Mouse (Mus musculus) heart, postnatal 36 days (tissue): ENCODE measurements around the gene Gzmn. TPM values are rescaled to one million over a fixed set of nuclear protein-coding genes. Genes with fewer than 3 reads are reported as not detected.
"Not testable (repeated sequence)": the region's sequence is repeated elsewhere in the genome, so short reads cannot be mapped to it uniquely, and the experiment has no call there.

ENCODE experiments used
- DNase-seq, 2 experiments: peaks; one replicate each; pipeline ENCODE4 v3.0.0; 2021 to 2022
- intact Hi-C: fragments of 180-260 bp; cut with DNase I; formaldehyde crosslinking; loops from one replicate; pipeline ENCODE4 v1.15.1; 2025
- total RNA-seq, 2 experiments: library from RNA; stranded (reverse); gene quantifications; 2 replicates each; pipeline ENCODE4 v1.2.3; 2021

Gene Gzmn
- total RNA-seq, result not detected

- intact Hi-C loops, result no loop called here
- DNase-seq, result no peak
Observed at GRCm38 (mm10) chr14:56174499-56174898, at the start of gene Gzmn. TSS of gene Gzmn (minus strand) at chr14:56174599.

- DNase-seq, result no peak
- intact Hi-C loops, result no loop called here
Observed at GRCm38 (mm10) chr14:56211317-56211716, 36.9 kb upstream of the Gzmn start, which contains the start of gene Gzmf. TSS of gene Gzmf (minus strand) at chr14:56211417.

- intact Hi-C loops, result no loop called here
- DNase-seq, result no peak
Observed at GRCm38 (mm10) chr14:56205613-56206012, 31.2 kb upstream of the Gzmn start.

GRCm38 (mm10) chr14:56205021-56205420 is 30.6 kb upstream of the Gzmn start:
- intact Hi-C loops, result not testable (repeated sequence)

GRCm38 (mm10) chr14:56203975-56204374 is 29.6 kb upstream of the Gzmn start:
- DNase-seq, result peak; percentile 44 to 63
- intact Hi-C loops, result loop anchor here (5.0 kb wide), 1 partner anchor 98 kb away; no protein-coding TSS in a partner anchor

More at GRCm38 (mm10) chr14:56205021-56205420, 30.6 kb upstream of the Gzmn start:
- not testable (repeated sequence) for DNase-seq

- no peak for DNase-seq
- intact Hi-C loops, result no loop called here
Observed at GRCm38 (mm10) chr14:56186946-56187345, 12.5 kb upstream of the Gzmn start.

- intact Hi-C loops, result no loop called here
- no peak for DNase-seq
Observed at GRCm38 (mm10) chr14:56186521-56186920, 12.1 kb upstream of the Gzmn start.

GRCm38 (mm10) chr14:56177651-56178050 is 3.3 kb upstream of the Gzmn start:
- peak in 1 of 2 experiments; percentile 15 for DNase-seq

GRCm38 (mm10) chr14:56173396-56173795 is 1.0 kb downstream of the Gzmn start:
- intact Hi-C loops, result no loop called here
- DNase-seq, result no peak

More at GRCm38 (mm10) chr14:56177651-56178050, 3.3 kb upstream of the Gzmn start:
- intact Hi-C loops, result not testable (repeated sequence)

GRCm38 (mm10) chr14:56172744-56173143 is 1.7 kb downstream of the Gzmn start:
- intact Hi-C loops, result no loop called here

GRCm38 (mm10) chr14:56168009-56168408 is 6.4 kb downstream of the Gzmn start:
- DNase-seq, result no peak
- intact Hi-C loops, result no loop called here

More at GRCm38 (mm10) chr14:56172744-56173143, 1.7 kb downstream of the Gzmn start:
- DNase-seq, result no peak

GRCm38 (mm10) chr14:56162109-56162508 is 12.3 kb downstream of the Gzmn start:
- no peak for DNase-seq

GRCm38 (mm10) chr14:56159479-56159878 is 14.9 kb downstream of the Gzmn start, which contains the start of gene Gzmg:
TSS of gene Gzmg (minus strand) at chr14:56159579.
- DNase-seq, intact Hi-C loops: not testable (repeated sequence)

More at GRCm38 (mm10) chr14:56162109-56162508, 12.3 kb downstream of the Gzmn start:
- intact Hi-C loops, result no loop called here

- intact Hi-C loops, result no loop called here
- DNase-seq, result no peak
Observed at GRCm38 (mm10) chr14:56155340-56155739, 19.1 kb downstream of the Gzmn start.

- intact Hi-C loops, DNase-seq: not testable (repeated sequence)
Observed at GRCm38 (mm10) chr14:56133675-56134074, 40.7 kb downstream of the Gzmn start.

GRCm38 (mm10) chr14:56132508-56132907 is 41.9 kb downstream of the Gzmn start, which contains the start of gene Gzmd:
TSS of gene Gzmd (minus strand) at chr14:56132608.
- DNase-seq, intact Hi-C loops: not testable (repeated sequence)

- intact Hi-C loops, result no loop called here
- DNase-seq, result no peak
Observed at GRCm38 (mm10) chr14:56128341-56128740, 46.1 kb downstream of the Gzmn start.

- DNase-seq, result no peak
- intact Hi-C loops, result no loop called here
Observed at GRCm38 (mm10) chr14:56123516-56123915, 50.9 kb downstream of the Gzmn start.

GRCm38 (mm10) chr14:56120525-56120924 is 53.9 kb downstream of the Gzmn start, which contains the start of gene Gzme:
TSS of gene Gzme (minus strand) at chr14:56120625.
- intact Hi-C loops, result no loop called here
- no peak for DNase-seq
